Mouse (Mus musculus) kidney, postnatal 0 days (tissue): ENCODE measurements at regions not wholly inside any gene's neighbourhood (a gene's known extent, or its start where the extent isn't known, plus 50 kb on each side); places are given as distances from the start of the nearest gene placed in this dataset.

Source experiments
- ATAC-seq: fragments of 200-750 bp; cut with Nextera tagmentation; replicated peaks from 2 replicates; pipeline ENCODE4 v1.8.0; 2017; ENCODE audit warnings: low read depth, moderate number of reproducible peaks, moderate TSS enrichment, moderate library complexity; ENCODE audit not compliant: low FRiP score
- DNase-seq: peaks from one replicate; pipeline ENCODE4 v3.0.0-alpha.2; 2016; ENCODE audit warnings: low spot score
- H3K27ac ChIP-seq: fragments of 300-500 bp; sonication (generic); 2 replicates; pipeline ENCODE4 v1.5.1; 2014; ENCODE audit warnings: mild to moderate bottlenecking
- H3K27me3 ChIP-seq: fragments of 300-500 bp; sonication (generic); 2 replicates; pipeline ENCODE4 v1.6.1; 2014; ENCODE audit warnings: low read length, mixed read lengths; ENCODE audit not compliant: insufficient read depth
- H3K36me3 ChIP-seq: fragments of 300-500 bp; sonication (generic); 2 replicates; pipeline ENCODE4 v1.6.1; 2014; ENCODE audit warnings: low read length, mixed read lengths; ENCODE audit not compliant: insufficient read depth
- H3K4me1 ChIP-seq: fragments of 300-500 bp; sonication (generic); replicated peaks from 2 replicates; pipeline ENCODE4 v1.6.1; 2014; ENCODE audit warnings: antibody characterized with exemption, low read length, mixed read lengths; ENCODE audit not compliant: insufficient read depth
- H3K4me2 ChIP-seq: fragments of 300-500 bp; sonication (generic); 2 replicates; pipeline ENCODE4 v1.6.1; 2014; ENCODE audit warnings: mild to moderate bottlenecking, low read length, moderate library complexity, mixed read lengths
- H3K4me3 ChIP-seq: fragments of 300-500 bp; sonication (generic); replicated peaks from 2 replicates; pipeline ENCODE4 v1.5.1; 2014; ENCODE audit warnings: low read depth, low read length
- H3K9ac ChIP-seq: fragments of 300-500 bp; sonication (generic); 2 replicates; pipeline ENCODE4 v1.6.1; 2014; ENCODE audit warnings: low read depth, low read length
- H3K9me3 ChIP-seq: fragments of 300-500 bp; sonication (generic); replicated peaks from 2 replicates; pipeline ENCODE4 v1.6.1; 2016; ENCODE audit warnings: low read length, inconsistent platforms, mixed read lengths
- CTCF ChIP-seq: IDR thresholded peaks from 2 replicates; pipeline ENCODE4 v1.5.1; 2016; ENCODE audit warnings: antibody characterized with exemption, low read depth, mild to moderate bottlenecking, moderate library complexity
- WGBS: fragments of 180-500 bp; shearing (Covaris S2); extraction: QIAGEN DNeasy Blood & Tissue Kit; methylation state at CpG from one replicate; pipeline ENCODE4 v1.1.7; 2014; 5-methylcytosine and 5-hydroxymethylcytosine counted together

DNA sequence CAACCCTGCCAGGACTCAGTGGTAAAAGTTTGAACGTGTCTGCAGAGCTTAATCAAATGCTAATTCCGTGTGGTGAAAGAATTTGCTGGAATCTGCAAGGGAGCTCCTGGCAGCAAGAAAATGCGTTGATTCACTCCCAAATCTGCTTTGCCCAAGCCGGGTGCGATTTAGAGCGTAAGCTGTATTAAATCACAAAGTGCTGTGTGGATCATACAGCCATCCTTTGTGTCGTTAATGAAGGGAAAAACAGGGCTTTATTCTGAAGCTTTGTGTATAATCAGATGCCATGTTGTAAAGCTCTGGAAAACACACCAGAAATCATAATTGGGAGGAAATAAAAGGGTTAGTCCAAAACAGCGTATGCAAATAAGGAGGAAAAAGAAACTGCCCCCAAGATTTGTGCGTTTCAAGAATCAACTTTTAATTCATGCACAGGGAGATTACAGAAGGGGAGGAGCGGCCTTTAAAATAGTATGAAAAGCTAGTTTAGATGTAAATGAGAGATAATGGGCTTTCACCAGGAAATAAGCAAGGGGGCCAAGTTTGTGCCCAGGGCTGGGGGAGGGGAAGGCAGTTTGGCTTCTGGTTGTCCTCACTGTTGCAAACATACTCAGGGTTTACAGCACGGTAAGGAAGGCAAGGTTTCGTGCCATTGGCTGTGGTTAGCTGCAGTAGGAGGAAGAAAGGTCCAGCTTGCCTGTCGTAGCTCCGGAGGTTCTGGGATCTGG, 303.7 kb downstream of the H2al1j start:
- no peaks in the 10 kb centered on the region for H3K27me3 ChIP-seq
- peak overlapping the region; percentile 30 for H3K4me2 ChIP-seq
- peak; percentile 24 for DNase-seq
- H3K9me3 ChIP-seq, result no peaks in the 10 kb centered on the region
- no peak for TF ChIP-seq CTCF
- ATAC-seq, result no peak
- no peaks in the 10 kb centered on the region for H3K36me3 ChIP-seq
- no peaks in the 10 kb centered on the region for H3K4me1 ChIP-seq
- no peak overlapping the region for H3K4me3 ChIP-seq
- H3K27ac ChIP-seq, result no peak overlapping the region
- H3K9ac ChIP-seq, result no peak overlapping the region
- WGBS, result 24% methylated on average over 14 of the region's 14 CpGs

- no peak overlapping the region for H3K9ac ChIP-seq
- ATAC-seq, result no peak
- H3K4me2 ChIP-seq, result peak overlapping the region; percentile 30
- DNase-seq, result no peak
- H3K27ac ChIP-seq, result no peak overlapping the region
- H3K27me3 ChIP-seq, result no peaks in the 10 kb centered on the region
- TF ChIP-seq CTCF, result no peak
- no peaks in the 10 kb centered on the region for H3K9me3 ChIP-seq
- no peaks in the 10 kb centered on the region for H3K4me1 ChIP-seq
- H3K4me3 ChIP-seq, result no peak overlapping the region
- WGBS, result 28% methylated on average over 14 of the region's 14 CpGs
- no peaks in the 10 kb centered on the region for H3K36me3 ChIP-seq
These were observed 304.4 kb downstream of the H2al1j start for GRCm38 (mm10) chrX:11632011-11632410.

DNA sequence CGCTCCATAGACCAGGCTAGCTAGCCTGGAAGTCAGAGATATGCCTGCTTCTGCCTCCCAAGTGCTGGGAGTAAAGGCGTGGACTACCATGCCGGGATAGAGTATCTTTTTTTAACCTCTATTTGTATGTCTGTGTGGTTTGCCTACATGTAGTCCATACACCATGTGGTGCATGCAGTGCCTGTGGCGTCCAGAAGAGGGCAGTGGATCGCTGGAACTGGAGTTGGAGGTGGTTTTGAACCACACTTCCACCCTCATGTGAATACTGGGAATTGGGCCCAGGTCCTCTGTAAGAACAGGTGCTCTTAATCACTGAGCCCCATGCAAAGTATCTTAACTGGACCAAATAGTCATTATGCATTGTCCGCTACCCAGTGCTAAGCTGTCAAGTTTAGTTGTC, 306.2 kb downstream of the H2al1j start:
- H3K27ac ChIP-seq, result no peak overlapping the region
- no peak overlapping the region for H3K4me2 ChIP-seq
- TF ChIP-seq CTCF, result peak; percentile 62
- no peak overlapping the region for H3K4me3 ChIP-seq
- WGBS, result 72% methylated on average over 6 of the region's 6 CpGs
- H3K36me3 ChIP-seq, result no peaks in the 10 kb centered on the region
- no peak for ATAC-seq
- no peaks in the 10 kb centered on the region for H3K27me3 ChIP-seq
- no peaks in the 10 kb centered on the region for H3K4me1 ChIP-seq
- no peaks in the 10 kb centered on the region for H3K9me3 ChIP-seq
- H3K9ac ChIP-seq, result no peak overlapping the region
- DNase-seq, result no peak

GRCm38 (mm10) chrX:11644484-11644883, 316.9 kb downstream of the H2al1j start:
- no peak overlapping the region for H3K27ac ChIP-seq
- H3K27me3 ChIP-seq, result no peaks in the 10 kb centered on the region
- H3K36me3 ChIP-seq, result no peaks in the 10 kb centered on the region
- H3K9ac ChIP-seq, result no peak overlapping the region
- no peak overlapping the region for H3K4me3 ChIP-seq
- WGBS, result 66% methylated on average over 6 of the region's 6 CpGs
- H3K9me3 ChIP-seq, result no peaks in the 10 kb centered on the region
- ATAC-seq (no peak), DNase-seq (no peak)
- no peaks in the 10 kb centered on the region for H3K4me1 ChIP-seq
- TF ChIP-seq CTCF, result no peak
- no peak overlapping the region for H3K4me2 ChIP-seq

GRCm38 (mm10) chrX:11646681-11647526, 319.3 kb downstream of the H2al1j start:
- 78% methylated on average over 7 of the region's 7 CpGs for WGBS
- Histone ChIP-seq H3K27ac (no peak overlapping the region), H3K27me3 (no peaks in the 10 kb centered on the region), H3K36me3 (no peaks in the 10 kb centered on the region), H3K9ac (no peak overlapping the region), H3K4me3 (no peak overlapping the region), H3K4me1 (no peaks in the 10 kb centered on the region), H3K9me3 (no peaks in the 10 kb centered on the region), H3K4me2 (no peak overlapping the region)
- DNase-seq, result no peak
- no peak for TF ChIP-seq CTCF
- ATAC-seq, result no peak

DNA sequence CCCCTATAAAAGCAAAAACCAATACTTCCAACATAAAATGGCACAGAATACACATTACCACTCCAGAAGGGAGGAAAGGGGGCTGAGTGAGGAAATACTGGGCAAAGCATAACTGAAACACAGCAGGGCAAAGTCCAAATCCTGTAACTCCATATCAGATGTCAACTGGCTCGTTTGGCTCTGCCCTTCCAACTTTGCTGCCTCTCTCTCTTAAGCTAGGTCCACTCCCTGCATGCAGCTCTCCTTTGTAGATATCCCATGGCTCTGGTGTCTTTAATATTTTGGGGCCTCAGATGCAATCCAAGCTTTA, 319.9 kb downstream of the H2al1j start:
- H3K27me3 ChIP-seq, result no peaks in the 10 kb centered on the region
- ATAC-seq (no peak), DNase-seq (no peak)
- H3K36me3 ChIP-seq, result no peaks in the 10 kb centered on the region
- H3K9ac ChIP-seq, result no peak overlapping the region
- no peak for TF ChIP-seq CTCF
- no peak overlapping the region for H3K27ac ChIP-seq
- H3K4me1 ChIP-seq, result no peaks in the 10 kb centered on the region
- H3K9me3 ChIP-seq, result no peaks in the 10 kb centered on the region
- 60% methylated on average over 1 of the region's 1 CpGs for WGBS
- H3K4me2 ChIP-seq, result no peak overlapping the region
- H3K4me3 ChIP-seq, result no peak overlapping the region
